Mouse (Mus musculus): ENCODE measurements at regions not wholly inside any gene's neighbourhood (a gene's known extent, or its start where the extent isn't known, plus 50 kb on each side); places are given as distances from the start of the nearest gene placed in this dataset.

DNA sequence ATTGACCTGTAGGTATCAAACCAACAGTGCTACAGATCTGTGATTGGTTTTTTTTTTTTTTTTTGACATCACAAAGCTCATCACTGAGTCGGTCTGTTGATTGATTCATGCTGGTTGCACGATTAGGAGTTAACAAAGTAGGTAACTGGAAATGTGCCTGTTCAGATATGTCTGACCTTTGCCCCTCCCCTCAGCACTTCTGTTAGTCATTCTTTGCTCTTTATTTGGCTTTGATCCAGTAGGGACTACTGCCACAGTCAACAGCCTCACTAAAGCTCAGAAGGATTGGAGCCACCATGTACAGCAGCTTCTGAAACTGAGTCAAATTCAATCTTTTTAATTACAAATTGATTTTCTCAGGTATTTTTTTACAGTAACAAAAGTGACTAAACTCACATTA, 870.7 kb upstream of the Lrfn5 start:
- CTCF ChIA-PET = no interaction called here

DNA sequence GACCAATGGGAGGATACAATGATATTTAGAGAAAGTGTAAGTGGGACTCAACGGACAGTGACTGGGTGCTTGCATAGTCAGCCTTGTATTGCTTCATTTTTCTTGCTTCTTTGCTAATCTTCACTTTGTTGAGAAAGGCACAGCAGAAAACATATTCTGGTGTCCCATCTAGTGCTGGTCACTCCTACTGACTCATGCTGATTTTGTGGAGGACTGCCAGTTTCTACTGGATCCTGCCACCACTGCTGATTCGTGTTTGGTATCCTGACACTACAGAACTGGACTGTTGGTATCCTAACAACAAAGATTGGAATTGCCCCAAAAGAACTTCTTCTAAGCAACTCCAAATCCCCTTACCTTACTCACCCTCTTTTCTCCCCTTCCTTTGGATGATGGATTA, 847.2 kb upstream of the Lrfn5 start:
- CTCF ChIA-PET = no interaction called here

DNA sequence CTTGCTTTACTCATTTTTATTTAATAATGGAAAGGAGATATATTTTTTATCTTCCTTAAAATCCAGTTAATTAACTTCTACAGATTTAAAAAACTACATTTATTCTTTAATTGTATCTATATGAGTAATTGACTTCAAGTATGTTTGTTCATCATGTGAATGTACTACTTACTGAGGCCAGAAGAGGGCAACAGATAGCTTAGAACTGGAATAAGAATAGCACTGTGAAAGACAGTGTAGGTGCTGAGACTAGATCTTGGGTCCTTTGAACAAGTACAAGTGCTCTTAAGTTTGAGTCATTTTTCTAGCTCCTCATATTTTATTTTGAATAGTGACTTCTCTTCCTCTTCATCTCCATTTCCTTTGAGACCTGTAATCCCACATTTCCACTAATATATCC, 838.9 kb upstream of the Lrfn5 start:
- CTCF ChIA-PET = interaction anchor here (0.6 kb wide), 1 partner anchor 130 kb away, joined by 4 read pairs; no protein-coding TSS in a partner anchor

DNA sequence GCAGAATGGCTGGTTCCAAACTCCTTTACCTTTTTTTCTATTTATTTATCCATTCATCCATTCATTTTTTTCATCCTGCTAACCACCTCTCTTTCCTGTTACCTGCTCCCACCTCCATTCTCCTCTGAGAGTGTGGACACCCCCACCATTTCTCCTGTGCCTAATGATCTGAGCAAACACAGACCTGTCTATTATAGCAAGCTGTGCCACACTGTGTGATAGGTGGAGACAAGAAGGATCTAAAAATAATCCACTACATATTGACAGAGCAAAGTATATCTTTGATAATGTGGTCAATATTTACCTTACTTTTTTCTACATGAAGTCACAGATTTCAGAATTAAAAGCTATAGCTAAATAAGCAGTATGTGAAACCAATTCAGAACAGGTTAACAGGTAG, 805.6 kb upstream of the Lrfn5 start:
- CTCF ChIA-PET = no interaction called here
